Mouse (Mus musculus): ENCODE measurements around the gene Appl2.

DNA sequence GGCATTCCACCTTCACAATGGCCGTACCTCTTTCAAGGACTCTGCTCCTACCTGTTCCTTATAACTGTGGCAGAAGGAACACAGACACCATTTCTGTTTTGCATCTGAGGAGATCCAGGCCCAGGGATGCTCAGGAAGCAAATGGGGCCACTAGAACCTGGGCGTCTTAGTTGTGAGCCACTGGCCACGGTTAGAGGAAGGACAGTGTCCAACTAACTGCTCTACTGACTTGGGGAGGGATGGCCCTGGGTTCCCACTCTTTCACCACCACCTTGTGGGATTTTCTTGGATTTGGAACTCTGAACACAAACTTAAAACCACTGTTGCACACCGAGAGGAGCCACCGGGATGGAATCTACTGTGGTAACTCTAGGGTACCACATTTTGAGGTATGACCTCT is 36.7 kb downstream of the Appl2 start:
- TF ChIP-seq EP300 (IDR thresholded peaks at IDR 0.05; ENCODE audit: low read depth) (no peak), CTCF (IDR thresholded peaks at IDR 0.05; ENCODE audit: low read depth) (no peak)

Data from heart, postnatal 0 days (tissue).